11 mouse cellular contexts compared by ENCODE assay signal in genomic region chr8:94173848-94174403, GRCm38 (mm10). TPM values are rescaled to one million over a fixed set of nuclear protein-coding genes. Genes with fewer than 3 reads are reported as not detected.
DNase-seq lines count a peak whose midpoint lies in the region; ATAC-seq and TF ChIP-seq lines count a peak whose summit lies in the region.
"Had no signal": no experiment of that assay in that cellular context is flagged by ENCODE, and none has a peak within 500 bp of the region (broad histone marks: within the 10 kb centered on the region; RNA-seq: fewer than 3 reads in every experiment).

No protein-coding gene starts in this region.

- no peak for TF ChIP-seq RAD21 in CH12.LX (IDR thresholded peaks at IDR 0.05; ENCODE audit: low read depth, low read length)

- 47% methylated on average over 11 of the region's 11 CpGs for WGBS in hindbrain, embryonic 10.5 days
- 55% methylated on average over 11 of the region's 11 CpGs for WGBS in hindbrain, embryonic 16.5 days
- 37% methylated on average over 11 of the region's 11 CpGs for WGBS in liver, embryonic 13.5 days (ENCODE audit: insufficient replicate concordance)

- no peaks in the 10 kb centered on the region for H3K9me3 ChIP-seq in hindbrain, embryonic 10.5 days
- no peaks in the 10 kb centered on the region for H3K9me3 ChIP-seq in hindbrain, embryonic 16.5 days (ENCODE audit: control insufficient read depth, low read length)
- peaks cover 2% of the 10 kb centered on the region for H3K9me3 ChIP-seq in CH12.LX (replicated peaks; ENCODE audit: low read length)
- H3K9me3 ChIP-seq in liver, embryonic 13.5 days (replicated peaks): no peaks in the 10 kb centered on the region
- H3K9me3 ChIP-seq: embryonic facial prominence, embryonic 12.5 days; limb, embryonic 12.5 days had no signal

- in situ Hi-C loops in CH12.LX (cut with MboI; ENCODE audit: low pct_ligation_motif_present, low pct_unique_long_range_greater_than_20kb, low sequenced_read_pairs): no loop called here

- TF ChIP-seq POLR2A in CH12.LX (IDR thresholded peaks at IDR 0.05; ENCODE audit: low read depth, low read length): no peak; the same call in 1 of the 2 replicates

- H3K36me3 ChIP-seq in hindbrain, embryonic 10.5 days: no peaks in the 10 kb centered on the region
- H3K36me3 ChIP-seq in hindbrain, embryonic 16.5 days (ENCODE audit: control insufficient read depth, insufficient read depth, low read length): no peaks in the 10 kb centered on the region
- H3K36me3 ChIP-seq in CH12.LX (replicated peaks in 1 of 2; ENCODE audit: control insufficient read depth in 1 of 2, insufficient read depth in 1 of 2, low read length in 1 of 2): no peaks in the 10 kb centered on the region
- no peaks in the 10 kb centered on the region for H3K36me3 ChIP-seq in liver, embryonic 13.5 days
- H3K36me3 ChIP-seq: embryonic facial prominence, embryonic 12.5 days; limb, embryonic 12.5 days had no signal

- H3K27ac ChIP-seq in hindbrain, embryonic 10.5 days: no peak overlapping the region
- H3K27ac ChIP-seq in hindbrain, embryonic 16.5 days (ENCODE audit: low read depth, low read length): no peak overlapping the region
- H3K27ac ChIP-seq in CH12.LX (ENCODE audit: insufficient read depth, low read depth): no peak overlapping the region
- peak overlapping the region; percentile 99 for H3K27ac ChIP-seq in liver, embryonic 13.5 days
- H3K27ac ChIP-seq: embryonic facial prominence, embryonic 12.5 days; limb, embryonic 12.5 days had no signal

- H3K9ac ChIP-seq in hindbrain, embryonic 16.5 days (ENCODE audit: low read depth, low read length): no peak overlapping the region
- H3K9ac ChIP-seq in CH12.LX (ENCODE audit: insufficient read depth, low read depth): peak overlapping the region; percentile 81; the same call in 1 of the 2 replicates
- peak overlapping the region; percentile 97 for H3K9ac ChIP-seq in liver, embryonic 13.5 days
- H3K9ac ChIP-seq: embryonic facial prominence, embryonic 12.5 days had no signal

- peaks cover 29% of the 10 kb centered on the region for H3K4me1 ChIP-seq in hindbrain, embryonic 10.5 days (replicated peaks)
- peaks cover 12% of the 10 kb centered on the region for H3K4me1 ChIP-seq in hindbrain, embryonic 16.5 days (ENCODE audit: control insufficient read depth, insufficient read depth, low read depth, low read length)
- H3K4me1 ChIP-seq in CH12.LX (ENCODE audit: control insufficient read depth in 1 of 2, insufficient read depth in 2 of 2): peaks cover 9 to 21% of the 10 kb centered on the region in 2 experiments
- H3K4me1 ChIP-seq in liver, embryonic 13.5 days (replicated peaks): peaks cover 72% of the 10 kb centered on the region

- peaks cover 99% of the 10 kb centered on the region for H3K27me3 ChIP-seq in hindbrain, embryonic 10.5 days (ENCODE audit: insufficient read depth, poor library complexity, severe bottlenecking)
- peaks cover 40% of the 10 kb centered on the region for H3K27me3 ChIP-seq in hindbrain, embryonic 16.5 days (replicated peaks; ENCODE audit: control insufficient read depth, insufficient read depth, low read length)
- H3K27me3 ChIP-seq in CH12.LX (replicated peaks): peaks cover 81% of the 10 kb centered on the region
- peaks cover 11% of the 10 kb centered on the region for H3K27me3 ChIP-seq in liver, embryonic 13.5 days

- no peak for ATAC-seq in hindbrain, embryonic 16.5 days
- ATAC-seq in liver, embryonic 13.5 days (ENCODE audit: low read depth): no peak

- DNase-seq in hindbrain, embryonic 10.5 days (ENCODE audit: low spot score): no peak
- DNase-seq in CH12.LX (ENCODE audit: extremely low read depth) (no peak), ZHBTc4 (ENCODE audit: low read depth, low spot score) (peak; percentile 44)
- no peak for DNase-seq in liver, embryonic 13.5 days
- DNase-seq in adrenal gland, postnatal 36 days: no peak
- DNase-seq in spleen, adult 12 weeks (ENCODE audit: low spot score): no peak
- DNase-seq: kidney, adult 8-10 months had no signal

- H3K4me3 ChIP-seq in hindbrain, embryonic 10.5 days: peak overlapping the region; percentile 58
- H3K4me3 ChIP-seq in hindbrain, embryonic 16.5 days (ENCODE audit: low read length): no peak overlapping the region
- H3K4me3 ChIP-seq in CH12.LX (replicated peaks in 1 of 3; ENCODE audit: low read depth in 2 of 3, low read length in 2 of 3, poor library complexity in 1 of 3): peak overlapping the region in 2 of 3 experiments; percentile 58 to 83
- H3K4me3 ChIP-seq in liver, embryonic 13.5 days (replicated peaks): peak overlapping the region; percentile 88

- dilution Hi-C loops in CH12.LX (cut with MboI; ENCODE audit: extremely low pct_ligation_motif_present, extremely low pct_unique_long_range_greater_than_20kb, low sequenced_read_pairs): no loop called here

- TF ChIP-seq EP300 in CH12.LX (IDR thresholded peaks at IDR 0.05; ENCODE audit: low read length): no peak

- H3K79me2 ChIP-seq in CH12.LX (replicated peaks; ENCODE audit: control insufficient read depth, extremely low read depth, insufficient read depth, poor library complexity, severe bottlenecking): no peaks in the 10 kb centered on the region; the same call in 1 of the 2 replicates

- H3K4me2 ChIP-seq in hindbrain, embryonic 16.5 days (ENCODE audit: low read length): no peak overlapping the region; the same call in 1 of the 2 replicates
- peak overlapping the region; percentile 56 for H3K4me2 ChIP-seq in CH12.LX (ENCODE audit: insufficient read depth, low read depth, poor library complexity, severe bottlenecking)
- peak overlapping the region; percentile 93 for H3K4me2 ChIP-seq in liver, embryonic 13.5 days

- peak in 1 of 2 experiments; percentile 47; a peak in 2 of 4 replicates for TF ChIP-seq CTCF in CH12.LX (conservative IDR thresholded peaks at IDR 0.05 in 1 of 2, IDR thresholded peaks at IDR 0.05 in 1 of 2; ENCODE audit: low read depth in 2 of 2, low read length in 2 of 2)

TF ChIP-seq in CH12.LX, 34 proteins besides CTCF, POLR2A, EP300 and RAD21 (continues in another document):
- TF ChIP-seq ZNF384 (IDR thresholded peaks at IDR 0.05; ENCODE audit: low read depth, low read length) (no peak), MAZ (IDR thresholded peaks at IDR 0.05; ENCODE audit: low read depth, low read length) (no peak), RCOR1 (conservative IDR thresholded peaks at IDR 0.05; ENCODE audit: low read depth, low read length) (no peak), ZMIZ1 (IDR thresholded peaks at IDR 0.05; ENCODE audit: low read depth, low read length) (no peak), NRF1 (IDR thresholded peaks at IDR 0.05; ENCODE audit: low read depth, low read length) (no peak), POLR2AphosphoS2 (IDR thresholded peaks at IDR 0.05; ENCODE audit: low read depth, low read length) (no peak), CHD1 (IDR thresholded peaks at IDR 0.05; ENCODE audit: low read depth, low read length) (no peak), ETS1 (conservative IDR thresholded peaks at IDR 0.05; ENCODE audit: low read depth, low read length) (no peak), NELFE (IDR thresholded peaks at IDR 0.05; ENCODE audit: low read depth, low read length) (no peak), IRF4 (IDR thresholded peaks at IDR 0.05; ENCODE audit: low read depth, low read length) (no peak), GABPA (IDR thresholded peaks at IDR 0.05; ENCODE audit: insufficient replicate concordance, low read depth, low read length) (no peak)

RNA-seq across cellular contexts. Expression of gene Mt2, which starts 1.5 kb away (rescaled TPM):
- 48.0 and 63.2 TPM in 2 replicates for polyA plus RNA-seq in hindbrain, embryonic 10.5 days (2016; fragmentation: Nextera tagmentation; extraction: Ambion mirVana)
- 30.4 and 53.8 TPM in 2 replicates for polyA plus RNA-seq in hindbrain, embryonic 16.5 days (2015; fragmentation: Nextera tagmentation; extraction: Ambion mirVana)
- total RNA-seq in CH12.LX (2012; rRNA removed) (109 and 212 TPM in 2 replicates), CH12.LX (2014; rRNA removed) (4.1 and 4.3 TPM in 2 replicates)
- polyA plus RNA-seq in CH12.LX (2012; ENCODE audit: insufficient read length, low read depth): 49.4 and 54.4 TPM in 2 replicates
- polyA plus RNA-seq in liver, embryonic 13.5 days (2015; fragmentation: Nextera tagmentation; extraction: Ambion mirVana): 1,104 and 1,162 TPM in 2 replicates
- 100 to 1,000 TPM; 138 to 410 TPM for total RNA-seq in adrenal gland, postnatal 36 days (2021)

RNA-seq across cellular contexts. Expression of gene Mt1, which starts 5.0 kb away (rescaled TPM):
- 159 and 234 TPM in 2 replicates for polyA plus RNA-seq in hindbrain, embryonic 10.5 days (2016; fragmentation: Nextera tagmentation; extraction: Ambion mirVana)
- 126 and 210 TPM in 2 replicates for polyA plus RNA-seq in hindbrain, embryonic 16.5 days (2015; fragmentation: Nextera tagmentation; extraction: Ambion mirVana)
- total RNA-seq in CH12.LX (2012; rRNA removed) (174 and 239 TPM in 2 replicates), CH12.LX (2014; rRNA removed) (13.6 and 19.9 TPM in 2 replicates)
- 57.4 and 62.7 TPM in 2 replicates for polyA plus RNA-seq in CH12.LX (2012; ENCODE audit: insufficient read length, low read depth)
- polyA plus RNA-seq in liver, embryonic 13.5 days (2015; fragmentation: Nextera tagmentation; extraction: Ambion mirVana): 3,562 and 4,215 TPM in 2 replicates
- total RNA-seq in adrenal gland, postnatal 36 days (2021): 100 to 1,000 TPM; 298 to 394 TPM

RNA-seq across cellular contexts. Expression of gene Mt3, which starts 21.5 kb away (rescaled TPM):
- polyA plus RNA-seq in hindbrain, embryonic 10.5 days (2016; fragmentation: Nextera tagmentation; extraction: Ambion mirVana): 8.4 and 13.2 TPM in 2 replicates
- 242 and 317 TPM in 2 replicates for polyA plus RNA-seq in hindbrain, embryonic 16.5 days (2015; fragmentation: Nextera tagmentation; extraction: Ambion mirVana)
- total RNA-seq in CH12.LX (2012; rRNA removed) (20.0 and 20.6 TPM in 2 replicates), CH12.LX (2014; rRNA removed) (not detected in 2 replicates)
- 1.9 and 2.5 TPM in 2 replicates for polyA plus RNA-seq in CH12.LX (2012; ENCODE audit: insufficient read length, low read depth)
- 0.45 and 0.47 TPM in 2 replicates for polyA plus RNA-seq in liver, embryonic 13.5 days (2015; fragmentation: Nextera tagmentation; extraction: Ambion mirVana)
- total RNA-seq in adrenal gland, postnatal 36 days (2021): 1 to 10 TPM; 4.1 to 5.9 TPM

RNA-seq across cellular contexts. Expression of gene Mt4, which starts 36.9 kb away (rescaled TPM):
- not detected in 2 replicates for polyA plus RNA-seq in hindbrain, embryonic 10.5 days (2016; fragmentation: Nextera tagmentation; extraction: Ambion mirVana)
- not detected in 2 replicates for polyA plus RNA-seq in hindbrain, embryonic 16.5 days (2015; fragmentation: Nextera tagmentation; extraction: Ambion mirVana)
- not detected in 2 replicates for total RNA-seq in CH12.LX (2012; rRNA removed)
- total RNA-seq in CH12.LX (2014; rRNA removed): not detected in 2 replicates
- polyA plus RNA-seq in CH12.LX (2012; ENCODE audit: insufficient read length, low read depth): not detected in 2 replicates
- polyA plus RNA-seq in liver, embryonic 13.5 days (2015; fragmentation: Nextera tagmentation; extraction: Ambion mirVana): 0.78 and 0.98 TPM in 2 replicates
- total RNA-seq in adrenal gland, postnatal 36 days (2021): not detected
- polyA plus RNA-seq: embryonic facial prominence, embryonic 12.5 days; gonadal fat pad, adult 2 months; limb, embryonic 12.5 days had no signal

RNA-seq across cellular contexts. Expression of gene Nup93, which starts 40.4 kb away (rescaled TPM):
- 114 and 134 TPM in 2 replicates for polyA plus RNA-seq in hindbrain, embryonic 10.5 days (2016; fragmentation: Nextera tagmentation; extraction: Ambion mirVana)
- polyA plus RNA-seq in hindbrain, embryonic 16.5 days (2015; fragmentation: Nextera tagmentation; extraction: Ambion mirVana): 54.0 and 62.1 TPM in 2 replicates
- 46.0 and 65.9 TPM in 2 replicates for total RNA-seq in CH12.LX (2012; rRNA removed)
- total RNA-seq in CH12.LX (2014; rRNA removed): 86.2 and 88.3 TPM in 2 replicates
- 99.6 and 102 TPM in 2 replicates for polyA plus RNA-seq in CH12.LX (2012; ENCODE audit: insufficient read length, low read depth)
- polyA plus RNA-seq in liver, embryonic 13.5 days (2015; fragmentation: Nextera tagmentation; extraction: Ambion mirVana): 58.7 and 65.6 TPM in 2 replicates
- 10 to 100 TPM; 15.7 to 16.1 TPM for total RNA-seq in adrenal gland, postnatal 36 days (2021)

Comparison
In these comparisons a context has a peak if more than half of its experiments do, and no peak if none do; other contexts are left out.
1. RNA of gene Mt3, which starts 21.5 kb away (polyA plus RNA-seq): 242 to 317 TPM in hindbrain, embryonic 16.5 days; 8.4 to 13.2 TPM in hindbrain, embryonic 10.5 days, 1.9 to 2.5 TPM in CH12.LX and 0.45 to 0.47 TPM in liver, embryonic 13.5 days; every median in the first group is over 10 times any median in the second.
2. RNA of gene Mt2, which starts 1.5 kb away (polyA plus RNA-seq): 1,104 to 1,162 TPM in liver, embryonic 13.5 days; 49.4 to 54.4 TPM in CH12.LX, 30.4 to 53.8 TPM in hindbrain, embryonic 16.5 days and 48.0 to 63.2 TPM in hindbrain, embryonic 10.5 days; every median in the first group is over 10 times any median in the second.
3. RNA of gene Mt1, which starts 5.0 kb away (polyA plus RNA-seq): 3,562 to 4,215 TPM in liver, embryonic 13.5 days; 126 to 210 TPM in hindbrain, embryonic 16.5 days, 159 to 234 TPM in hindbrain, embryonic 10.5 days and 57.4 to 62.7 TPM in CH12.LX; every median in the first group is over 10 times any median in the second.